Mouse (Mus musculus): ENCODE measurements around the gene Tbc1d1.

The Tbc1d1 gene

GRCm38 (mm10) chr5:64285289-64285688 is 129.2 kb downstream of the Tbc1d1 start:
- no peak for DNase-seq

- no peak for DNase-seq
Measured at GRCm38 (mm10) chr5:64285851-64286250, 129.7 kb downstream of the Tbc1d1 start.

DNA sequence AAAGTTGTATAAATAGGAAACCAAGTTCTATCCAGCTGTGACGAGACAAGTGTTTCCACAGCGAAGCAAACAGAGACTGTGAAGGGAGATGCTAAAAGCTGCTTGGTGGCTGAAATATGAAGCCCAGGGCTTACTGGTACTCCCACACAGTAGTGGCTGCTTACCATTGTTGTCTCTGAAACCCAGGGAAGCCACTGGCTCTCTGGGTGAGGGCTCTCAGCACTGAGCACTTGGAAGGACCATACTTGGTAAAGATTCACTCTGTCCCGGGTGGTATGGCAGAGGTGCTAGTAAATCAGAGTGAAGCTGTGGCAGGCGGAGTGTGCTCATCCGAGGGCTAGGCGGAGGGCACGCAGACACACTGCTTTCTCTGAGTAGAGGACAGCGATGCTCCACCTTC is 131.2 kb downstream of the Tbc1d1 start:
- no peak for DNase-seq

DNA sequence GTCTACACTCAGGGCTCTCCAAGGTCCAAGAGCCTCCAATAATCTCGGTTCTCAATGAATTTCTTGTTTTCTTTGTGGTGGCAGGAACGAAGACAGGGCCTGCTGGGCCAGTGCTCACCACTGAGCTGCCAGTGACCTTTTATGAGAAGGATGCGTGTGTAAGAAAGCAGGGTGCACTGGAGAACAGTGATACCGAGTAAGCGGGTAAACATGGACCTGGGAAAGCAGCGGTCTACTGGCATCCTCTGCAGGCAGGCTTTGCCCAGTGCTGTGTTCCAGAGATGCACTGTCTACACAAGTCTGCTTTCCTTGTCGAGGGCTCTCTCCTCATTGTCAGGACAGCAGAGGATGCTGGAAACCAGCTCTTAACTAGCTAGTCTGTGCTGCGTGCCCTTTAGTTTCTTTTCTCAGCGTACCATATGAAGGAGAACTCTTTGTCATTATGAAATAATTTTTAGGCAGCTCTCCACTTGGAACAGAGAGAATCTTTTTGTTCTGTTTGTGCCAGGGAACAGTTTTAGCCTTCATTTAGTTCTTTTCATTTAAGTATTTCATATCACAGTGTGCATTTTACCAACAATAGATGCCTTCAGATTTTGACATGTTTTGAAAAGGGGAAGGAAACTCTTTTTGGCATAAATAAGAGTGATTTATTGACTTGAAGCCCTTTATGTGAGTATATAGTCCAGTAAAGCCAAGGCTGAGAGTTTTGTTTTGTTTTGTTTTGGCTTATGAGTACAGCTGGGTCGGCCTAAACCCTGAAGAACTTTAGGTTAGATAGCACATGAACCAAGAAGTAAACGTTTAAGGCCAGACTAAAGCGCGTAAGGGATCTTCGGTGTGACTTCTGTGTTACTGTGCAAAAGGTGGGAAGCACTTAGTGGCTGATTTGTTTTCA is 132.2 kb downstream of the Tbc1d1 start:
- no peak for DNase-seq

- peak; percentile 88 for DNase-seq
Measured at GRCm38 (mm10) chr5:64289202-64290060, 133.3 kb downstream of the Tbc1d1 start.

GRCm38 (mm10) chr5:64290061-64290345 is 133.9 kb downstream of the Tbc1d1 start:
- DNase-seq = no peak

GRCm38 (mm10) chr5:64291657-64292056 is 135.6 kb downstream of the Tbc1d1 start:
- DNase-seq = no peak

- DNase-seq = no peak
Measured at GRCm38 (mm10) chr5:64295621-64296020, 139.5 kb downstream of the Tbc1d1 start.

DNA sequence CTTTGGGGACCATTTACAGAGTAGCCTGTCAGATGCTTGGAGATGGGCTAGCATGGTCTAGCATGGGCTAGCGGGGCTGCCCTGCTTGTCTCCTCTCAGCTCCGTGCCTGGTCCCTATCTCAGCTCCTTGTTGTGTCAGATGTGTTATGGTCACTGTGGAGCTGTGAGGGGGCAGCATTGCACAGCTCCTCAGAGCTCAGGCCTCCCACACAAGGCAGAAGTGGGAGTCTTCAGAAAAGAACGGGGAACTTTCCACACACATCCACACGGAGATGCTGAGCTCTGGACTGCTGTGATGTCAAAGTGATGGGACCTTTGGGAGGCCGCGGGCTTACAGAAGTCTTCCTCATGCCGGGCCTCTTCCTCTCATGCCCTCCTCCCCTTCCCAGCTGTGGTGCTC is 140.2 kb downstream of the Tbc1d1 start:
- DNase-seq = no peak

DNA sequence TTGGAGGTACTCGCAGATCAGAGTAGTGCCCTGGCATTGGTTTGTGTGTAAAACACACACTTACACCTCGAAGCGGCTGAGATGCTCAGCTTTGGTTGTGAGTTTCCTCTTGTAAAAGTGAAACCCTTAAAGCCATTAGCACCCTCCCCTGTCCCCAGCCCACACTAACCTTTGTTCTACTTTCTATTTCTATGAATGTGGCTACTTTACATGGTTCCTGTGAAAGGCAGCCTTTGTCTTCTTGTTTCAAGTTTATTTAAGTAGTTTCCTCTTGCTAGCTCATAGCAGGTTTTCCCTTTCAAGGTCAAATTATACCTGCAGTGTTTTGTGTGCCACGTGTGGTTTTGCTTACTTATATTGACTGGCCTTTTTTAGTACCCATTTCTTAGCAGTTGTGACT is 141.0 kb downstream of the Tbc1d1 start:
- no peak for DNase-seq

DNA sequence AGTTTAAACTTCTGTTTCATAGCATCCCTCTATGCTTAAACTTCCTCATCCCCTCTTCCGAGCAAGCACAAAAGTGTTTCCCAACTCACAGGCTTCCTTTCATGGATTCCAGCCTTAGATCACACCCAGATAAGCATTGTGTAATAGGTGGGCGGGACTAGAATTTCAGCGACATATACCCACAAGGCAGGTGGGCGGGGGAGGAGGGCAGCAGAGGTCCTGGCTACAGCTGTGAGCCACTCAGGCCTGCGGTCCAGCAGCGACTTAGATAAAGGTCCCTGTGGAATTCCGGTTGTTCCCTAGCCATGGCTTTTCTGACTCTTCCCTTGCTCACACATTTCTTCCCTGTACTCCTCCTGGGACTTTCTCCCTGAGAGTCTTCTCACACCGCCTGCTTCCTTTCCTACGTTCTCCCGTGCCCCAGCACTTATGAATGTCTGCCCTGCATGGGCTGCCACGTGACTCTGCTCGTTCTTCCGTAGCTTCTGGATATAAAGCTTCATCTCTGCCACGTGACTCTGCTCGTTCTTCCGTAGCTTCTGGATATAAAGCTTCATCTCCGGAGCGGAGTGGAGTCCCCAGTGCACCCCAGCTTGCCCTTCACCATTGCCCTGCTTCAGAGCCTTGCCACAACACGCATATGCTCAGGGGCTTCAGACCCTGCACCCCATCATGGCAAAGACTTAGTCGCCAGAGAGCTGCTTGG is 142.4 kb downstream of the Tbc1d1 start:
- DNase-seq = peak; percentile 64

DNA sequence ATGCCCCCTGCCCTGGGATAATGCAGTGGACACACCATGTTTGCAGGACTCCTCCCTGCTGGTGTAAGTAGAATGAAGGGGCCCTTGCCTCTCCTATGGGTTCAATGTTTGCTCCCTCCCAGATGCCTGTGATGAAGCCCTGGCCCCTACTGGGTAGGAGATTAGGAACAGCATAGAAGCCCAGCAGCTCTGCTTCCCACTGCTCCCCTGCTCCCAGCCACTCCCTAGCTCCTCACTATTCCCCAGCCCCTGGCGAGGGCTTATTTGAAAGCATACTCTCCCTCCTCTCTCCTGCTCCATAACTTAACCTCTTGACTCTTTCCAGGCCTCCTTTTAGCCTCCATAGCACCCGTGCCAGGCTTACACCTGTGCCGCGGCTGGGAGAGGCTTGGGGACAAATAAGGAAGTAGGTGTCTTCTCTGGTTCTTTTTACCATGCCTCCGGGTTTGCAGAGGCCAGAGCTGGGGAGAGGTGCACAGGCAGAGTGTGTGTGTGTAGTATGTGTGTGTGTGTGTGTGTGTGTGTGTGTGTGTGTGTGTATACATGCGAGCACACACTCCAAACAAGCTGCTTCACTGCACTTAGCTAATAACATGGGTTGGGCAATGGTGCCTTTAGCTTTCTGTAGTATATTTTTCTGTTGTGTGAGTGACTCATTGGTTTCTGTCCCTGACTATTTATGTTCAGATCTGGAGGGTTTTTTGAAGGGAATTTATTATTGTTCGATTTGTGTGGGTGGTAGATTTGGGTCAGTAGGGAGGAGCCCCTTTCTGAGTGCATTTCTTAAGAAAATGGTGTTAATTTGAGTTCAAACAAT is 143.6 kb downstream of the Tbc1d1 start:
- no peak for DNase-seq

DNA sequence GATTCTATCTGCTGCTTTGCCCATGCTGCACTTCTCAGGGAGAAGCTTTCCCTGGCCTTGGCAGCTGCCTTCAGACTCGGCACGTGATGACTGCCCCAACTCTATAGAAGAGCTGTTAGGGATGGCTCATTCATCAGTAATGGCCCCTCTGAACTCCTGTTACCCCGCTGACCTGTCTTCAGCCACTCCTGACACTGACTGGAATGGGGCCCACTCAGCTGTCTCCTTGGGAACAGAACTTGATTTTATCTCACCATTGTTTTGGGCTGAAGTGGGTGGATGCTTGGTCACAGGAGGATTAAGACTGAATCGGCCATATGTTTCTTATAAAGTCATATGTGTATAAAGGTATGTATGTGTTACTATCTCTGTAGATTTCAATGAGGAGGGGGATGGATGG is 145.1 kb downstream of the Tbc1d1 start:
- no peak for DNase-seq

DNA sequence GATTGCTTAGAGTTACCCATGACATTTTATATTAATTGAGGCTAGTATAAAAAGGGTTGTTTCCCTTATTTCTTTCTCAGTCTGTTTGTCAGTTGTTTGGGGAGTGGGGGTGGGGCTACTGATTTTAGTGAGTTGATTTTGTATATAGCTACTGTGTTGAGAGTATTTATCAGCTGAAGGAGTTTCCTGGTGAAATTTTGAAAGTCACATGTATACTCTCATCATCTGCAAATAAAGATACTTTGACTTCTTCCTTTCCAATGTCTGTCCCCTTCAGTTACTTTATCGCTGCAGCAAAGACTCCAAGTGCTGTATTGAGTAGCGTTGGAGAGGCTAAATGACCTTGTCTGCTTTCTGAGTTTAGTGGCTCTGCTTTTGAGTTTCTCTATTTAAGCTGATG is 151.2 kb downstream of the Tbc1d1 start:
- DNase-seq = no peak

- DNase-seq = no peak
Measured at GRCm38 (mm10) chr5:64312295-64312694, 156.2 kb downstream of the Tbc1d1 start.

- no peak for DNase-seq
Measured at GRCm38 (mm10) chr5:64313481-64313880, 157.4 kb downstream of the Tbc1d1 start.

DNA sequence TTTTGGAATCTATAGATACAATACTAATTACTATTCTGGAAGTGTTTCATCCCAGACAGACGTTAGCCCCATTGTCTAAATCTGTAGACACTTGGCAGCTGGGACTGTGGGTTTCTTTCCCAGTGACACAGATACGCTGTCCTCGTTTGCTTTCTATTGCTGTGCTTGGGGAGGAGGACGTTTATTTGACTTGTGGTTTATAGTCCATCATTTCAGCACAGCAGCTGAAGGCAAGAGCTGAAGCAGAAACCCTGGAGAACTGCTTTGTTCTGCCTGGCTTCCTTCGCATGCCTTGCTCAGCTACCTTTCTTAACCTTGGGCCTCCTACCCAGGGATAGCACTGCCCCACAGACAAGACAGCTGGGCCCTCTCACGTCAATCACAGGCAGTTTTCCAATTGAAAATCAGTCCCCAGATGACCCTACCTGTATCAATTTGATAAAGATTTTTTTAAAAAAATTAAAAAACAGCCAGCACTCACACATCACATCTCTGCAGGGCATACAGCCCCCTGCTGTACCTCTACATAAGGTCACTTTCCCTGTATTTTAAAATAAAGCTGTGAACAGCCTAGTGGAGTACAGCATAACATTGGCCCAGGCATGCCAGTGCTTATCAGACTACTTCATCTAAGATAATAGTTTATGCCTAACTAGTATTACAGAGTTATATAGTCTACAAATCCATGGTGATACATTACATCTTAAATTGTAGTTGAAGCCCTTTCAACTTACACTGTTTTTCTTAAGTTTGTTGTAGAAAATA is 158.4 kb downstream of the Tbc1d1 start:
- DNase-seq = no peak

- DNase-seq = no peak
Measured at GRCm38 (mm10) chr5:64315088-64315487, 159.0 kb downstream of the Tbc1d1 start.

DNA sequence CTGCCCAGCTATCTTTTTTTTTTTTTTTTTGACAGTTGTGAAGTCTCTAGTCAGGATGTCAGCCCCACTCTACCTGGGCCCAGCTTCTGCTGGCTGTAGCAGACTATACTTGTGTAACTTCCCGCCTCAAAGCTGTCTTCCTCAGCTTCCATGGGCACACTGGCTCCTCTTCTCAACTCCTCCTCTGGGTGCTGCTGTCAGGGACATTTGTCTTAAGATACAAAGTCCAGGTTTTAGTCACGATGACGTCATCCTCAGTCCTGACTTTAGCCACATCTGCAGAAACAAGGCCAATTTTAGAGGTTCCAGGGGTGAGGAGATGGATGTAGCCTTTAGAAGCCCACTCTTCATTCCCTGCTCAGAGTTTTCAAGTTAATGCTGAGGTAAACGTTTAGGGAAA is 167.2 kb downstream of the Tbc1d1 start:
- no peak for DNase-seq

DNA sequence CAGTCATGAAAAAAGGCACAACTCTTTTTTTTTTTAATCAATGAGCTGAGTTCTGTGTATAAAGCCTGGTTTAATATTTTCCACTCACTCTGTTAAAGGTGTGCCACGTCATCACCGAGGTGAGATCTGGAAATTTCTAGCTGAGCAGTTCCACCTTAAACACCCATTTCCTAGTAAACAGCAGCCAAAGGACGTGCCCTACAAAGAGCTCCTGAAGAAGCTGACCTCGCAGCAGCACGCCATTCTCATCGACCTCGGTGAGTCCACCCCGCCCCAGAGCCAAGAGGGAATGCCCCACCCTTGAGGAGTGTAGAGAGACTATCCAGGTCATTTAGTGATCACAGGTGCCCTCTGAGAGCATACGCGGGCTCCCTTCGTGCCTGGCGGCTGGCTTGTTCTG is 168.2 kb downstream of the Tbc1d1 start:
- no peak for DNase-seq

- no peak for DNase-seq
Measured at GRCm38 (mm10) chr5:64324920-64325319, 168.8 kb downstream of the Tbc1d1 start.

All from kidney, adult 18-20 months (tissue).